Mouse (Mus musculus) MEL (cell line): ENCODE measurements around the gene Dsn1. TPM values are rescaled to one million over a fixed set of nuclear protein-coding genes. Genes with fewer than 3 reads are reported as not detected.

ENCODE experiments used
- DNase-seq: peaks from one replicate; pipeline ENCODE4 v3.0.0; 2011; ENCODE audit warnings: low read depth, low spot score
- H3K27ac ChIP-seq: 2 replicates; pipeline ENCODE4 v1.5.1; 2012; ENCODE audit warnings: low read depth, mild to moderate bottlenecking, control low read depth, low read length, moderate library complexity; ENCODE audit not compliant: control insufficient read depth
- H3K27me3 ChIP-seq, 2 experiments: fragments of 150-350 bp in 1 of 2; sonication (generic) in 1 of 2; 2 replicates each; pipeline ENCODE4 v1.6.1; 2012; ENCODE audit warnings: low read length in 2 of 2, mild to moderate bottlenecking in 2 of 2, improper control_type of control experiment in 1 of 2, moderate library complexity in 1 of 2; ENCODE audit not compliant: insufficient read depth in 2 of 2, control insufficient read depth in 1 of 2
- H3K36me3 ChIP-seq, 2 experiments: 2 replicates each; pipeline ENCODE4 v1.6.1; 2012 to 2014; ENCODE audit warnings: low read length in 2 of 2, improper control_type of control experiment in 1 of 2, inconsistent platforms in 1 of 2, mild to moderate bottlenecking in 1 of 2; ENCODE audit not compliant: insufficient read depth in 2 of 2, control insufficient read depth in 1 of 2
- H3K4me1 ChIP-seq, 2 experiments: fragments of 150-350 bp in 1 of 2; sonication (generic) in 1 of 2; 2 replicates each; pipeline ENCODE4 v1.6.1; 2012; ENCODE audit warnings: low read length in 2 of 2, improper control_type of control experiment in 1 of 2, mild to moderate bottlenecking in 1 of 2; ENCODE audit not compliant: insufficient read depth in 2 of 2, control insufficient read depth in 1 of 2
- H3K4me3 ChIP-seq, 2 experiments: fragments of 150-350 bp in 1 of 2; sonication (generic) in 1 of 2; 2 replicates each; pipeline ENCODE4 v1.5.1; 2012; ENCODE audit warnings: low read depth in 2 of 2, low read length in 2 of 2, mild to moderate bottlenecking in 2 of 2, moderate library complexity in 2 of 2, control low read depth in 1 of 2, improper control_type of control experiment in 1 of 2; ENCODE audit not compliant: control insufficient read depth in 1 of 2, insufficient read depth in 1 of 2
- H3K79me2 ChIP-seq: 2 replicates; pipeline ENCODE4 v1.6.1; 2012; ENCODE audit warnings: mild to moderate bottlenecking, low read length, moderate library complexity; ENCODE audit not compliant: control insufficient read depth, poor library complexity, insufficient read depth
- H3K9ac ChIP-seq: 2 replicates; pipeline ENCODE4 v1.6.1; 2012; ENCODE audit warnings: low read depth, mild to moderate bottlenecking, control low read depth, low read length, moderate library complexity; ENCODE audit not compliant: control insufficient read depth, poor library complexity, severe bottlenecking
- H3K9me3 ChIP-seq: fragments of 150-350 bp; sonication (generic); replicated peaks from 2 replicates; pipeline ENCODE4 v1.6.1; 2012; ENCODE audit warnings: mild to moderate bottlenecking, low read length, improper control_type of control experiment, moderate library complexity; ENCODE audit not compliant: insufficient read depth
- CHD1 ChIP-seq: IDR thresholded peaks from 2 replicates; pipeline ENCODE4 v1.6.1; 2012; ENCODE audit warnings: low read depth, mild to moderate bottlenecking, inconsistent platforms, low read length, improper control_type of control experiment
- CHD2 ChIP-seq: IDR thresholded peaks from 2 replicates; pipeline ENCODE4 v1.6.1; 2011; ENCODE audit warnings: low read length, improper control_type of control experiment
- CTCF ChIP-seq, 3 experiments: IDR thresholded peaks in 2 of 3; conservative IDR thresholded peaks in 1 of 3; 2 replicates each; pipeline ENCODE4 v1.5.1; 2011 to 2012; ENCODE audit warnings: low read length in 3 of 3, low read depth in 2 of 3, mild to moderate bottlenecking in 2 of 3, improper control_type of control experiment in 1 of 3, inconsistent platforms in 1 of 3, mixed read lengths in 1 of 3, moderate library complexity in 1 of 3; ENCODE audit not compliant: control insufficient read depth in 1 of 3, insufficient read depth in 1 of 3, poor library complexity in 1 of 3, severe bottlenecking in 1 of 3
- ETS1 ChIP-seq: IDR thresholded peaks from 2 replicates; pipeline ENCODE4 v1.6.1; 2012; ENCODE audit warnings: low read depth, mild to moderate bottlenecking, inconsistent platforms, low read length, improper control_type of control experiment, moderate library complexity
- MAX ChIP-seq: IDR thresholded peaks from 2 replicates; pipeline ENCODE4 v1.6.1; 2011; ENCODE audit warnings: low read length, improper control_type of control experiment
- MAZ ChIP-seq: IDR thresholded peaks from 2 replicates; pipeline ENCODE4 v1.6.1; 2012; ENCODE audit warnings: low read depth, mild to moderate bottlenecking, inconsistent platforms, low read length, improper control_type of control experiment
- MYB ChIP-seq: IDR thresholded peaks from 2 replicates; pipeline ENCODE4 v1.6.1; 2011; ENCODE audit warnings: mild to moderate bottlenecking, low read depth, low read length, improper control_type of control experiment
- NRF1 ChIP-seq: IDR thresholded peaks from 2 replicates; pipeline ENCODE4 v1.6.1; 2014; ENCODE audit warnings: low read depth, mild to moderate bottlenecking, inconsistent platforms, low read length, improper control_type of control experiment, moderate library complexity; ENCODE audit not compliant: poor library complexity, insufficient read depth, severe bottlenecking
- POLR2AphosphoS2 ChIP-seq: IDR thresholded peaks from 2 replicates; pipeline ENCODE4 v1.6.1; 2011; ENCODE audit warnings: low read length, improper control_type of control experiment
- TCF12 ChIP-seq: IDR thresholded peaks from 2 replicates; pipeline ENCODE4 v1.6.1; 2014; ENCODE audit warnings: low read depth, mild to moderate bottlenecking, inconsistent platforms, low read length, improper control_type of control experiment, moderate library complexity
- UBTF ChIP-seq: IDR thresholded peaks from 2 replicates; pipeline ENCODE4 v1.6.1; 2012; ENCODE audit warnings: low read depth, mild to moderate bottlenecking, inconsistent platforms, low read length, improper control_type of control experiment, moderate library complexity, borderline replicate concordance; ENCODE audit not compliant: insufficient read depth
- USF1 ChIP-seq: IDR thresholded peaks from 2 replicates; pipeline ENCODE4 v1.6.1; 2014; ENCODE audit warnings: low read depth, mild to moderate bottlenecking, inconsistent platforms, low read length, improper control_type of control experiment, moderate library complexity
- USF2 ChIP-seq, 2 experiments: IDR thresholded peaks; 2 replicates each; pipeline ENCODE4 v1.6.1; 2011 to 2012; ENCODE audit warnings: improper control_type of control experiment in 2 of 2, low read length in 2 of 2, borderline replicate concordance in 1 of 2, inconsistent platforms in 1 of 2, low read depth in 1 of 2, mild to moderate bottlenecking in 1 of 2; ENCODE audit not compliant: insufficient read depth in 1 of 2
- polyA plus RNA-seq, 2 experiments: library from polyadenylated mRNA; stranded (reverse) in 1 of 2; unstranded in 1 of 2; fragments of >175 nt in 1 of 2; fragments of >200 nt in 1 of 2; gene quantifications; 2 replicates each; pipeline versions ENCODE4 v1.2.1 to v1.2.4; 2012; ENCODE audit warnings: low replicate concordance in 2 of 2, low read depth in 1 of 2; ENCODE audit not compliant: insufficient read length in 2 of 2, insufficient read depth in 1 of 2, missing spikeins in 1 of 2
- total RNA-seq: library from RNA; depleted of rRNA; stranded (reverse); fragments of 300-350 nt; gene quantifications from 2 replicates; pipeline ENCODE4 v1.2.3, GENCODE M21; 2012

Dsn1 gene
- total and polyA plus RNA-seq, 3 experiments = 29.3 to 33.2 TPM; not detected in 1

DNA sequence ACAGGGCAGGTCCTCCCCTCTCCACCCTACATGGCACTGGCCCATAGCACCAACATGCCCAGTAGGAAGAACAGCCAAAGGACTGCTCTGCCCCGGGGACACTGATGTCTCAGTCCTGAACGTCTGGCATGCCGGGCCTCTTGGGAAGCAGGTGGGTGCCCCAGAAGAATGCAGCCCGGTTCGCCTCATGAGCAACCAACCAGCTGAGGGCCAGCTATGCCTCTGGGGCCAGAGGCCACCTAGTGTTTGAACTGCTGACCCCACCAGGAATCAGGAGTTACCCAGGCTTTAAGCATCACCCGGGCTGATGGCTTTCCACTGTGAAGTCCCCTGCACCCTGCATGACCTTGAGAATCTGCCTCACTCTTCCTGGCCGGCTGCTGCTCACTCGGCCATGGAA is 45.5 kb upstream of the Dsn1 start:
- Histone ChIP-seq H3K27ac (no peak overlapping the region), H3K9ac (no peak overlapping the region), H3K27me3 (peaks cover 1 to 5% of the 10 kb centered on the region in 2 experiments; a peak in 2 of 4 replicates), H3K79me2 (no peaks in the 10 kb centered on the region), H3K36me3 (no peaks in the 10 kb centered on the region), H3K4me3 (no peak overlapping the region), H3K9me3 (no peaks in the 10 kb centered on the region), H3K4me1 (peaks cover 0 to 3% of the 10 kb centered on the region in 2 experiments; a peak in 1 of 4 replicates)
- TF ChIP-seq ETS1 = no peak
- TF ChIP-seq POLR2AphosphoS2 = no peak
- DNase-seq = no peak

DNA sequence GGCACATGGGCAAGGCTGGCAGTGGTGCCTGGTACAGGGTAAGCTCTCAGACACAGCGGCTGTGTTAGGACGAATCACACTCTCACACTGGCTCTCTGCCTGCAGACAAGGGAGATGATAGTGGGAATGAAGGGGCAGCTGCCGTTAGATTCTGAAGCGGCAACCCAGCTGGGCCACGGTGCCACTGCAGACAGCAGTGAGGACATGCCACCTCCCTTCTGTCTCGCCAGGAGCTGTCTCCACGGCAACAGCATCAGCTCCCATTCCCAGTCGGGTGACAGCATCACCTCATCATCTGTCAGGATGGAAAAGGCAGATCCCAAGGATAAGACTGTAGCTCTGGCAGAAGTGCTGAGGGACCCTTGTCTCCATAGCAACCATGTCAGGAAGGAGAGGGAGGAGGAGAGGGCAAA is 42.9 kb upstream of the Dsn1 start:
- Histone ChIP-seq H3K27me3 (peaks cover 2 to 3% of the 10 kb centered on the region in 2 experiments; a peak in 2 of 4 replicates), H3K4me1 (peaks cover 0 to 3% of the 10 kb centered on the region in 2 experiments; a peak in 1 of 4 replicates), H3K36me3 (no peaks in the 10 kb centered on the region), H3K9me3 (no peaks in the 10 kb centered on the region), H3K79me2 (no peaks in the 10 kb centered on the region), H3K4me3 (no peak overlapping the region), H3K27ac (no peak overlapping the region), H3K9ac (no peak overlapping the region)
- no peak for DNase-seq
- no peak for TF ChIP-seq CTCF (IDR thresholded peaks at IDR 0.05 in 2 of 3, conservative IDR thresholded peaks at IDR 0.05 in 1 of 3; ENCODE audit: control insufficient read depth in 1 of 3, insufficient read depth in 1 of 3, low read depth in 2 of 3, low read length in 3 of 3, poor library complexity in 1 of 3, severe bottlenecking in 1 of 3)
- no peak for TF ChIP-seq UBTF
- TF ChIP-seq TCF12 = no peak
- TF ChIP-seq CHD1 = no peak
- TF ChIP-seq ETS1 = no peak
- TF ChIP-seq MAZ = no peak
- TF ChIP-seq USF2 (IDR thresholded peaks at IDR 0.05; ENCODE audit: borderline replicate concordance in 1 of 2, insufficient read depth in 1 of 2, low read depth in 1 of 2, low read length in 2 of 2) = no peak
- TF ChIP-seq MYB = no peak
- no peak for TF ChIP-seq CHD2
- TF ChIP-seq USF1 = no peak
- no peak for TF ChIP-seq NRF1
- no peak for TF ChIP-seq MAX
- TF ChIP-seq POLR2AphosphoS2 = no peak
